Mouse (Mus musculus): ENCODE results near the gene Pde6h. TPM values are rescaled to one million over a fixed set of nuclear protein-coding genes. Genes with fewer than 3 reads are reported as not detected.

Gene Pde6h
- total RNA-seq (2023) = not detected

GRCm38 (mm10) chr6:136923532-136923931 lies at the start of gene Pde6h:
TSS of gene Pde6h (plus strand) at chr6:136923832.

GRCm38 (mm10) chr6:136875670-136876069 lies 48.0 kb upstream of the Pde6h start, which contains the start of gene Mgp:
TSS of gene Mgp (minus strand) at chr6:136875823.

GRCm38 (mm10) chr6:136922080-136922479 lies 1.6 kb upstream of the Pde6h start, which contains the start of gene Erp27:
TSS of gene Erp27 (minus strand) at chr6:136922180.

GRCm38 (mm10) chr6:136941051-136942021 lies 17.7 kb downstream of the Pde6h start, which contains the start of gene Arhgdib:
TSS of gene Arhgdib (minus strand) at chr6:136941899.

Other genes starting within 250 kb of the Pde6h start
- gene Gucy2c, start 142.1 kb upstream of the Pde6h start, total RNA-seq (2023) = under 1 TPM in 1 of 2 experiments, not detected in 1; 0.18 TPM
- 10 to 100 TPM; 15.8 to 18.8 TPM for gene Hist4h4, start 119.4 kb upstream of the Pde6h start, total RNA-seq (2023)
- 10 to 100 TPM; 49.2 to 56.7 TPM for gene H2afj, start 115.6 kb upstream of the Pde6h start, total RNA-seq (2023)
- 1 to 10 TPM; 2.5 to 4.4 TPM for gene BC049715, start 96.2 kb upstream of the Pde6h start, total RNA-seq (2023)
- 100 to 1,000 TPM; 207 to 229 TPM for gene Wbp11, start 95.6 kb upstream of the Pde6h start, total RNA-seq (2023)
- gene Smco3, start 88.4 kb upstream of the Pde6h start, total RNA-seq (2023) = not detected
- under 1 TPM; 0.20 to 0.30 TPM for gene Art4, start 66.1 kb upstream of the Pde6h start, total RNA-seq (2023)
- gene Mgp, start 48.0 kb upstream of the Pde6h start, total RNA-seq (2023) = not detected
- 10 to 100 TPM; 12.0 to 20.0 TPM for gene Erp27, start 1.7 kb upstream of the Pde6h start, total RNA-seq (2023)
- gene Arhgdib, start 18.1 kb downstream of the Pde6h start, total RNA-seq (2023) = 1,000 to 10,000 TPM in 1 of 2 experiments, 100 to 1,000 TPM in 1; 992 to 1,053 TPM
- not detected for gene Rerg, start 246.7 kb downstream of the Pde6h start, total RNA-seq (2023)